Mouse (Mus musculus) heart, embryonic 16.5 days (tissue): Measurements from ENCODE around the gene Tssk2. TPM values are rescaled to one million over a fixed set of nuclear protein-coding genes. Genes with fewer than 3 reads are reported as not detected.

Experiments used
- ATAC-seq: fragments of 200-750 bp; cut with Nextera tagmentation; replicated peaks from 2 replicates; pipeline ENCODE4 v1.8.0; 2017; ENCODE audit warnings: moderate number of reproducible peaks; ENCODE audit not compliant: insufficient read depth, low FRiP score; ENCODE audit errors: extremely low read depth
- H3K27ac ChIP-seq: fragments of 300-500 bp; sonication (generic); 2 replicates; pipeline ENCODE4 v1.5.1; 2014; ENCODE audit warnings: mild to moderate bottlenecking, low read length, control low read depth, moderate library complexity
- H3K27me3 ChIP-seq: fragments of 300-500 bp; sonication (generic); 2 replicates; pipeline ENCODE4 v1.6.1; 2014; ENCODE audit warnings: low read length, mixed read lengths; ENCODE audit not compliant: control insufficient read depth, insufficient read depth
- H3K36me3 ChIP-seq: fragments of 300-500 bp; sonication (generic); 2 replicates; pipeline ENCODE4 v1.6.1; 2014; ENCODE audit not compliant: control insufficient read depth, insufficient read depth
- H3K4me1 ChIP-seq: fragments of 300-500 bp; sonication (generic); 2 replicates; pipeline ENCODE4 v1.6.1; 2014; ENCODE audit warnings: low read length, mixed read lengths; ENCODE audit not compliant: control insufficient read depth, insufficient read depth
- H3K4me2 ChIP-seq: fragments of 300-500 bp; sonication (generic); 2 replicates; pipeline ENCODE4 v1.6.1; 2014; ENCODE audit warnings: low read depth, mild to moderate bottlenecking, control low read depth, low read length
- H3K4me3 ChIP-seq: fragments of 300-500 bp; sonication (generic); 2 replicates; pipeline ENCODE4 v1.5.1; 2014; ENCODE audit warnings: mild to moderate bottlenecking, control low read depth, low read length
- H3K9ac ChIP-seq: fragments of 300-500 bp; sonication (generic); 2 replicates; pipeline ENCODE4 v1.6.1; 2014; ENCODE audit warnings: low read length, control low read depth
- H3K9me3 ChIP-seq: fragments of 300-500 bp; sonication (generic); replicated peaks from 2 replicates; pipeline ENCODE4 v1.6.1; 2016; ENCODE audit warnings: low read length; ENCODE audit not compliant: control insufficient read depth
- WGBS: fragments of 180-500 bp; shearing (Covaris S2); extraction: QIAGEN DNeasy Blood & Tissue Kit; methylation state at CpG from one replicate; pipeline ENCODE4 v1.1.7; 2014; 5-methylcytosine and 5-hydroxymethylcytosine counted together
- polyA plus RNA-seq: library from polyadenylated mRNA; unstranded; fragments of >200 nt; fragmentation: Nextera tagmentation; extraction: Ambion mirVana; gene quantifications from 2 replicates; pipeline ENCODE4 v1.2.1, GENCODE M21; 2015

The Tssk2 gene
- polyA plus RNA-seq, 1 experiment from 2014 or later = not detected

GRCm38 (mm10) chr16:17865770-17866169 is 32.7 kb upstream of the Tssk2 start:
- Histone ChIP-seq H3K4me3 (no peak overlapping the region), H3K4me2 (no peak overlapping the region), H3K9ac (no peak overlapping the region), H3K36me3 (0 out of 2 replicates have a peak, but pooled peaks cover 5% of the 10 kb centered on the region), H3K9me3 (no peaks in the 10 kb centered on the region), H3K27ac (no peak overlapping the region), H3K27me3 (no peaks in the 10 kb centered on the region), H3K4me1 (no peaks in the 10 kb centered on the region; the same call in 1 of the 2 replicates)
- ATAC-seq = no peak
- 72% methylated on average over 6 of the region's 6 CpGs for WGBS

GRCm38 (mm10) chr16:17871248-17871647 is 27.2 kb upstream of the Tssk2 start:
- Histone ChIP-seq H3K4me1 (peaks cover 18% of the 10 kb centered on the region), H3K9me3 (no peaks in the 10 kb centered on the region), H3K9ac (no peak overlapping the region), H3K27ac (no peak overlapping the region), H3K4me3 (no peak overlapping the region), H3K36me3 (0 out of 2 replicates have a peak, but pooled peaks cover 3% of the 10 kb centered on the region), H3K27me3 (no peaks in the 10 kb centered on the region), H3K4me2 (no peak overlapping the region)
- WGBS = 44% methylated on average over 5 of the region's 5 CpGs
- no peak for ATAC-seq

GRCm38 (mm10) chr16:17872995-17873394 is 25.4 kb upstream of the Tssk2 start:
- Histone ChIP-seq H3K27me3 (no peaks in the 10 kb centered on the region), H3K4me2 (no peak overlapping the region), H3K4me1 (peaks cover 18% of the 10 kb centered on the region), H3K4me3 (no peak overlapping the region), H3K36me3 (0 out of 2 replicates have a peak, but pooled peaks cover 3% of the 10 kb centered on the region), H3K9me3 (no peaks in the 10 kb centered on the region), H3K9ac (no peak overlapping the region), H3K27ac (no peak overlapping the region; the same call in 1 of the 2 replicates)
- no peak for ATAC-seq
- WGBS = 32% methylated on average over 4 of the region's 4 CpGs

GRCm38 (mm10) chr16:17875174-17875573 is 23.3 kb upstream of the Tssk2 start:
- H3K36me3 ChIP-seq = 0 out of 2 replicates have a peak, but pooled peaks cover 3% of the 10 kb centered on the region
- peak; percentile 76 for ATAC-seq
- no peaks in the 10 kb centered on the region for H3K9me3 ChIP-seq
- no peak overlapping the region for H3K4me3 ChIP-seq
- no peaks in the 10 kb centered on the region for H3K27me3 ChIP-seq
- peak overlapping the region; percentile 70 for H3K27ac ChIP-seq
- 32% methylated on average over 4 of the region's 4 CpGs for WGBS
- H3K9ac ChIP-seq = no peak overlapping the region
- H3K4me1 ChIP-seq = peaks cover 18% of the 10 kb centered on the region
- no peak overlapping the region for H3K4me2 ChIP-seq

- 100% methylated on average over 1 of the region's 1 CpGs for WGBS
- Histone ChIP-seq H3K4me2 (no peak overlapping the region), H3K4me3 (no peak overlapping the region), H3K27ac (no peak overlapping the region), H3K27me3 (no peaks in the 10 kb centered on the region), H3K9ac (no peak overlapping the region), H3K36me3 (no peaks in the 10 kb centered on the region), H3K4me1 (peaks cover 18% of the 10 kb centered on the region), H3K9me3 (no peaks in the 10 kb centered on the region)
- ATAC-seq = no peak
Observed at GRCm38 (mm10) chr16:17876096-17876495, 22.3 kb upstream of the Tssk2 start.

GRCm38 (mm10) chr16:17879571-17879970 is 18.9 kb upstream of the Tssk2 start:
- no peaks in the 10 kb centered on the region for H3K27me3 ChIP-seq
- H3K9me3 ChIP-seq = no peaks in the 10 kb centered on the region
- no peak overlapping the region for H3K27ac ChIP-seq
- no peak overlapping the region for H3K4me2 ChIP-seq
- no peak overlapping the region for H3K4me3 ChIP-seq
- no peak overlapping the region for H3K9ac ChIP-seq
- 82% methylated on average over 4 of the region's 4 CpGs for WGBS
- ATAC-seq = no peak
- peaks cover 10% of the 10 kb centered on the region for H3K4me1 ChIP-seq
- no peaks in the 10 kb centered on the region for H3K36me3 ChIP-seq

GRCm38 (mm10) chr16:17882196-17882595 is 16.2 kb upstream of the Tssk2 start:
- Histone ChIP-seq H3K27ac (no peak overlapping the region), H3K4me3 (no peak overlapping the region), H3K4me1 (peaks cover 7% of the 10 kb centered on the region), H3K9ac (no peak overlapping the region), H3K4me2 (no peak overlapping the region), H3K36me3 (no peaks in the 10 kb centered on the region), H3K27me3 (no peaks in the 10 kb centered on the region), H3K9me3 (no peaks in the 10 kb centered on the region)
- ATAC-seq = no peak

- Histone ChIP-seq H3K4me2 (no peak overlapping the region), H3K27ac (no peak overlapping the region), H3K27me3 (no peaks in the 10 kb centered on the region), H3K9me3 (no peaks in the 10 kb centered on the region), H3K36me3 (no peaks in the 10 kb centered on the region), H3K4me1 (peaks cover 7% of the 10 kb centered on the region), H3K9ac (no peak overlapping the region), H3K4me3 (no peak overlapping the region)
- 62% methylated on average over 6 of the region's 6 CpGs for WGBS
- ATAC-seq = no peak
Observed at GRCm38 (mm10) chr16:17884116-17884515, 14.3 kb upstream of the Tssk2 start.

- Histone ChIP-seq H3K9ac (peak overlapping the region; percentile 98; the same call in 1 of the 2 replicates), H3K9me3 (no peaks in the 10 kb centered on the region)
- 81% methylated on average over 6 of the region's 6 CpGs for WGBS
Observed at GRCm38 (mm10) chr16:17889689-17890341, 8.6 kb upstream of the Tssk2 start.

More at GRCm38 (mm10) chr16:17889689-17890341, 8.6 kb upstream of the Tssk2 start:
- H3K4me3 ChIP-seq = peak overlapping the region; percentile 94
- no peak overlapping the region for H3K27ac ChIP-seq
- no peak for ATAC-seq
- H3K4me2 ChIP-seq = peak overlapping the region; percentile 90
- H3K36me3 ChIP-seq = no peaks in the 10 kb centered on the region
- H3K27me3 ChIP-seq = no peaks in the 10 kb centered on the region
- H3K4me1 ChIP-seq = peaks cover 26% of the 10 kb centered on the region
